Mouse (Mus musculus): ENCODE measurements around the gene Prss50. TPM values are rescaled to one million over a fixed set of nuclear protein-coding genes. Genes with fewer than 3 reads are reported as not detected.

The Prss50 gene
- total and polyA plus RNA-seq, 3 experiments = not detected

- H3K27ac ChIP-seq (ENCODE audit: insufficient read depth, low read depth) = no peak overlapping the region
- no peak overlapping the region for H3K4me2 ChIP-seq (ENCODE audit: insufficient read depth, low read depth, poor library complexity, severe bottlenecking)
- no peak overlapping the region for H3K9ac ChIP-seq (ENCODE audit: insufficient read depth, low read depth)
- peaks cover 0 to 7% of the 10 kb centered on the region in 2 experiments; a peak in 1 of 4 replicates for H3K4me1 ChIP-seq (ENCODE audit: control insufficient read depth in 1 of 2, insufficient read depth in 2 of 2)
- dilution Hi-C loops (cut with MboI; ENCODE audit: extremely low pct_ligation_motif_present, extremely low pct_unique_long_range_greater_than_20kb, low sequenced_read_pairs) = no loop called here
- peaks cover 5% of the 10 kb centered on the region for H3K27me3 ChIP-seq (replicated peaks)
- H3K9me3 ChIP-seq (replicated peaks; ENCODE audit: low read length) = no peaks in the 10 kb centered on the region
- H3K79me2 ChIP-seq (replicated peaks; ENCODE audit: control insufficient read depth, extremely low read depth, insufficient read depth, poor library complexity, severe bottlenecking) = no peaks in the 10 kb centered on the region
- no peak for DNase-seq (ENCODE audit: extremely low read depth)
- no peak overlapping the region for H3K4me3 ChIP-seq (replicated peaks in 1 of 3; ENCODE audit: low read depth in 2 of 3, low read length in 2 of 3, poor library complexity in 1 of 3)
- in situ Hi-C loops (cut with MboI; ENCODE audit: low pct_ligation_motif_present, low pct_unique_long_range_greater_than_20kb, low sequenced_read_pairs) = no loop called here
- no peaks in the 10 kb centered on the region for H3K36me3 ChIP-seq (replicated peaks in 1 of 2; ENCODE audit: control insufficient read depth in 1 of 2, insufficient read depth in 1 of 2, low read length in 1 of 2)
- TF ChIP-seq POLR2AphosphoS2 (IDR thresholded peaks at IDR 0.05; ENCODE audit: low read depth, low read length) (no peak), MAFK (IDR thresholded peaks at IDR 0.05; ENCODE audit: insufficient replicate concordance, low read length) (no peak), ZNF384 (IDR thresholded peaks at IDR 0.05; ENCODE audit: low read depth, low read length) (no peak), CTCF (conservative IDR thresholded peaks at IDR 0.05 in 1 of 2, IDR thresholded peaks at IDR 0.05 in 1 of 2; ENCODE audit: low read depth in 2 of 2, low read length in 2 of 2) (no peak), SMC3 (IDR thresholded peaks at IDR 0.05; ENCODE audit: low read depth, low read length) (no peak), RCOR1 (conservative IDR thresholded peaks at IDR 0.05; ENCODE audit: low read depth, low read length) (no peak), E2F4 (IDR thresholded peaks at IDR 0.05; ENCODE audit: insufficient replicate concordance, low read depth, low read length) (no peak), ELF1 (IDR thresholded peaks at IDR 0.05; ENCODE audit: low read depth, low read length) (no peak), MXI1 (IDR thresholded peaks at IDR 0.05; ENCODE audit: low read depth, low read length) (no peak), HCFC1 (IDR thresholded peaks at IDR 0.05; ENCODE audit: low read depth, low read length) (no peak), JUND (conservative IDR thresholded peaks at IDR 0.05; ENCODE audit: low read depth, low read length) (no peak), JUN (IDR thresholded peaks at IDR 0.05; ENCODE audit: insufficient read depth, low read depth, low read length) (no peak), NRF1 (IDR thresholded peaks at IDR 0.05; ENCODE audit: low read depth, low read length) (no peak), SIN3A (IDR thresholded peaks at IDR 0.05; ENCODE audit: low read length) (no peak)
Observed at GRCm38 (mm10) chr9:110858523-110858922, 756 bp downstream of the Prss50 start.

GRCm38 (mm10) chr9:110858967-110859596 lies 1.3 kb downstream of the Prss50 start:
- no peak for DNase-seq (ENCODE audit: extremely low read depth)
- H3K79me2 ChIP-seq (replicated peaks; ENCODE audit: control insufficient read depth, extremely low read depth, insufficient read depth, poor library complexity, severe bottlenecking) = no peaks in the 10 kb centered on the region
- H3K27ac ChIP-seq (ENCODE audit: insufficient read depth, low read depth) = no peak overlapping the region
- no peaks in the 10 kb centered on the region for H3K36me3 ChIP-seq (replicated peaks in 1 of 2; ENCODE audit: control insufficient read depth in 1 of 2, insufficient read depth in 1 of 2, low read length in 1 of 2)
- H3K4me3 ChIP-seq (replicated peaks in 1 of 3; ENCODE audit: low read depth in 2 of 3, low read length in 2 of 3, poor library complexity in 1 of 3) = no peak overlapping the region
- H3K4me2 ChIP-seq (ENCODE audit: insufficient read depth, low read depth, poor library complexity, severe bottlenecking) = no peak overlapping the region
- no peaks in the 10 kb centered on the region for H3K9me3 ChIP-seq (replicated peaks; ENCODE audit: low read length)
- no peak overlapping the region for H3K9ac ChIP-seq (ENCODE audit: insufficient read depth, low read depth)
- TF ChIP-seq MAZ (IDR thresholded peaks at IDR 0.05; ENCODE audit: low read depth, low read length) = no peak
- no peak for TF ChIP-seq GABPA (IDR thresholded peaks at IDR 0.05; ENCODE audit: insufficient replicate concordance, low read depth, low read length)
- TF ChIP-seq ZKSCAN1 (IDR thresholded peaks at IDR 0.05; ENCODE audit: borderline replicate concordance, low read depth, low read length) = no peak
- TF ChIP-seq UBTF (IDR thresholded peaks at IDR 0.05; ENCODE audit: low read depth, low read length) = no peak
- no peak for TF ChIP-seq RAD21 (IDR thresholded peaks at IDR 0.05; ENCODE audit: low read depth, low read length)
- TF ChIP-seq USF1 (IDR thresholded peaks at IDR 0.05; ENCODE audit: low read depth, low read length) = no peak
- TF ChIP-seq MXI1 (IDR thresholded peaks at IDR 0.05; ENCODE audit: low read depth, low read length) = no peak
- TF ChIP-seq ETS1 (conservative IDR thresholded peaks at IDR 0.05; ENCODE audit: low read depth, low read length) = no peak
- no peak for TF ChIP-seq PAX5 (IDR thresholded peaks at IDR 0.05; ENCODE audit: low read length)
- TF ChIP-seq NELFE (IDR thresholded peaks at IDR 0.05; ENCODE audit: low read depth, low read length) = no peak
- no peak for TF ChIP-seq MYC (IDR thresholded peaks at IDR 0.05; ENCODE audit: low read depth, low read length)
- TF ChIP-seq BHLHE40 (IDR thresholded peaks at IDR 0.05; ENCODE audit: low read depth, low read length) = no peak
- no peak for TF ChIP-seq KAT2A (IDR thresholded peaks at IDR 0.05; ENCODE audit: insufficient replicate concordance, low read length)
- TF ChIP-seq CHD1 (IDR thresholded peaks at IDR 0.05; ENCODE audit: low read depth, low read length) = no peak
- TF ChIP-seq MAFK (IDR thresholded peaks at IDR 0.05; ENCODE audit: insufficient replicate concordance, low read length) = no peak
- no peak for TF ChIP-seq TBP (conservative IDR thresholded peaks at IDR 0.05; ENCODE audit: low read depth, low read length)
- TF ChIP-seq SMC3 (IDR thresholded peaks at IDR 0.05; ENCODE audit: low read depth, low read length) = no peak
- TF ChIP-seq SIN3A (IDR thresholded peaks at IDR 0.05; ENCODE audit: low read length) = no peak
- TF ChIP-seq POLR2AphosphoS2 (IDR thresholded peaks at IDR 0.05; ENCODE audit: low read depth, low read length) = no peak
- no peak for TF ChIP-seq EP300 (IDR thresholded peaks at IDR 0.05; ENCODE audit: low read length)
- peaks cover 6% of the 10 kb centered on the region for H3K27me3 ChIP-seq (replicated peaks)
- in situ Hi-C loops (cut with MboI; ENCODE audit: low pct_ligation_motif_present, low pct_unique_long_range_greater_than_20kb, low sequenced_read_pairs) = no loop called here
- dilution Hi-C loops (cut with MboI; ENCODE audit: extremely low pct_ligation_motif_present, extremely low pct_unique_long_range_greater_than_20kb, low sequenced_read_pairs) = no loop called here
- H3K4me1 ChIP-seq (ENCODE audit: control insufficient read depth in 1 of 2, insufficient read depth in 2 of 2) = peaks cover 0 to 7% of the 10 kb centered on the region in 2 experiments; a peak in 1 of 4 replicates
